Mouse (Mus musculus): ENCODE measurements around the gene Cnnm4. TPM values are rescaled to one million over a fixed set of nuclear protein-coding genes. Genes with fewer than 3 reads are reported as not detected.

Gene Cnnm4
- polyA plus RNA-seq, 1 experiment from 2014 or later: 11.4 TPM

DNA sequence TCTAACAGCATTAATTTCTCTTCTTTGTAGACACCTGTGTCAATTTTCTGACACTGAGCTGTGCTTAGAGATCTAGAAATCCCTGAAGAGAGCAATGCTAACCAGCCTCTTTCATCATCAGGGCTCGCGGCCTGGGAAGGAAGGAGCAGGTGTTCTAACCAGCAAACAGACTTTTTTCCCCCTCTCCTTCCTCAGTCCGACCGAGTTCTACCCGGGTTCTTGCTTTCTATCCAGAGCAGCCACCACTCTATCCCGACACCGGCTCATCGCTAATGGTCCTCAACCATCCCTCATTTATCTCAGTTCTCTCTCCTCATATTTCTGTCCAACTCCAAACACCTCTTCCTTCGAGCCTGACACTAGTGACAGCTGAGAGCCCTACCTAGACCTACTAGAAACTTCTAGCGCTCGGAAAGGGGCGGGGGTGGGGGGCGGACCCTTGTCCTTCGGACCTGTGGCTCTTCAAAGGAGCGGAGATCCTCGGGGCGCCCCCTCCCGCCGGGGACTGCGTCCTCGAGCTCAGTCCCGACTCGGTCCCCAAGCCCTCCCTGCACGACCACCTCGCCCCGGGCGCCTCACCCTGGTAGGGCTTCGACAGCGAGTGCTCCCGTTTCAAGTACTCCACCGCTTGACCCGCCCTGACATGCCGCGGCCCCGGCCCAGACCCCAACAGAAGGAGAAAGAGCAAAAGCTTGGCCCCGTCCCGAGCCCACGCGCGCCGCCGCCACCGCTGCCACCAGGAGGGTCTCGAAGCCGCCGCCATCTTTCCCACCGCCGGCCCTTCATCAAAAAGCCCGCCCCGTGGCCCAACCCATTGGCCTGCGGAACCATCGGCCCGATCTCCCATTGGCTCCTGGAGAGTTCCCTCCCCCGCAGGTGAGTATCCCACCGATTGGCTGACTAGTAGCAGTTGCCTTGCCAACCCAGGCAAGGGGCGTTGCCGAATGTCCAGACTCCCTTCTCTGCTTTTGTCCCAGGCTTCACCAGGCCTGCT, 26.7 kb upstream of the Cnnm4 start, which contains the start of gene Lman2l:
TSS of gene Lman2l (minus strand) at position 801 of the 994 bp plus-strand sequence.
- peak within 1 kb of the TSS; percentile 56 for H3K4me2 ChIP-seq (ENCODE audit: low read length)
- H3K27ac ChIP-seq (ENCODE audit: low read depth, low read length): peak within 1 kb of the TSS; percentile 83
- H3K36me3 ChIP-seq (ENCODE audit: control insufficient read depth, insufficient read depth, low read length): no peaks in the 10 kb centered on the region
- H3K27me3 ChIP-seq (replicated peaks; ENCODE audit: control insufficient read depth, insufficient read depth, low read length): no peaks in the 10 kb centered on the region
- H3K4me3 ChIP-seq (ENCODE audit: low read length): peak within 1 kb of the TSS; percentile 77
- H3K9ac ChIP-seq (ENCODE audit: low read depth, low read length): peak within 1 kb of the TSS; percentile 80
- peaks cover 7% of the 10 kb centered on the region for H3K4me1 ChIP-seq (ENCODE audit: control insufficient read depth, insufficient read depth, low read depth, low read length)
- H3K9me3 ChIP-seq (ENCODE audit: control insufficient read depth, low read length): no peaks in the 10 kb centered on the region
- WGBS: under 1% methylated on average over 45 of the region's 57 CpGs
- peak; percentile 100 for ATAC-seq

DNA sequence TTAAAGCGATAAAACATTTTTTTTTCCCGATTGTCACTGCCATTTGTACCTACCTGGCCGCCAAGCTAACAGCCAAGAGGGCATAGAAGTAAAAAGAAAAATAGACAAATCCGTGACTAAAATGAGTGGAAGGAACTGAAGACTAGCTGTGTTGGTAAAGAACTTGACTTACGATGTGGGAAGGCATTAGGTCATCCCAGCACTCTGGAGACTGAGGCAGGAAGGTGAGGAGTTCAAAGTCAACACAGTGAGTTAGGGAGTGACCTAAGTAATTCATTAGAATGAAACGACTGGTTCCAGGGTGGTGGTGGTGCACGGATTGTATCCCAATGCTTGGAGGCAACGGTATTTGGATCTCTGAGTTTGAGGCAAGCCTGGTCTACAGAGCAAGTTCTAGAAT, 25.9 kb upstream of the Cnnm4 start:
- peak overlapping the region; percentile 33; the same call in 1 of the 2 replicates for H3K27ac ChIP-seq (ENCODE audit: low read depth, low read length)
- H3K9me3 ChIP-seq (ENCODE audit: control insufficient read depth, low read length): no peaks in the 10 kb centered on the region
- peak overlapping the region; percentile 49 for H3K4me2 ChIP-seq (ENCODE audit: low read length)
- peak overlapping the region; percentile 38; the same call in 1 of the 2 replicates for H3K9ac ChIP-seq (ENCODE audit: low read depth, low read length)
- H3K4me1 ChIP-seq (ENCODE audit: control insufficient read depth, insufficient read depth, low read depth, low read length): peaks cover 7% of the 10 kb centered on the region
- H3K36me3 ChIP-seq (ENCODE audit: control insufficient read depth, insufficient read depth, low read length): no peaks in the 10 kb centered on the region
- ATAC-seq: peak; percentile 11; the same call in 1 of the 2 replicates
- H3K27me3 ChIP-seq (replicated peaks; ENCODE audit: control insufficient read depth, insufficient read depth, low read length): no peaks in the 10 kb centered on the region
- H3K4me3 ChIP-seq (ENCODE audit: low read length): peak overlapping the region; percentile 77
- WGBS: 43% methylated on average over 8 of the region's 8 CpGs

DNA sequence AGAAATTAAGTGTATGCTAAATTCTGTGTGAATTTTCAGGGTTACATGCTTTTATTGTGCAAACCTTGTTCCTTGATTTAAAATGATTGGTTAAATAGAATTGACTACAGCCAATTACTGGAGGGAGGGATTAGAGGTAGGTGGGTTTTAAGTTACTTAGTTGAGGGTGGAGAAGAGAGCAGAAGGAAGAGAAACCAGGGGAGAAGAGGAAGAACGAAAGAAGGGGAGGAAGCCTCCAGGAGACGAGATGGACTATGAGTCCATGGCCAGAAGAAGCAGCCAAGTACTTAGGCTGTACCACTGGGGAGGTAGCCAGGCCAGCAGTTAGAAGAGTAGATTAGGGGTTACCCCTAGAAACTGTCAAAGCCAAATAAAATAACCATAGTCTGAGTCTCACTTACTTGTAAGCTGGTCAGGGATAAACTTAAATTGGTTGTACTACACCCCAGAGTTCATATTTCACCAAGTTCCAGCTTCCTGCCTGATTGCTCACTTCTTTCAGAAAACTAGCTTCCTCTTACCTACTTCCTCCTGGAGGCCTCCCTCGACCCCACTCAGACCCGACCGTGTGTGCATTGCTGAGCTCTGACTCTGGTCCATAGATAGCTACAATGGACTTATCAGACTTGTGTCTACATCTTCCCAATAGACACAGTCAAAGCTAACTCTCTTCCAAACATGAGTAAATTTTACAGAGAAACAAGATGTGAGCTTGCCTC, 25.2 kb upstream of the Cnnm4 start:
- WGBS: 93% methylated on average over 5 of the region's 5 CpGs
- H3K4me1 ChIP-seq (ENCODE audit: control insufficient read depth, insufficient read depth, low read depth, low read length): peaks cover 7% of the 10 kb centered on the region
- no peaks in the 10 kb centered on the region for H3K9me3 ChIP-seq (ENCODE audit: control insufficient read depth, low read length)
- no peak overlapping the region for H3K27ac ChIP-seq (ENCODE audit: low read depth, low read length)
- no peak overlapping the region for H3K4me2 ChIP-seq (ENCODE audit: low read length)
- no peak for ATAC-seq
- H3K36me3 ChIP-seq (ENCODE audit: control insufficient read depth, insufficient read depth, low read length): no peaks in the 10 kb centered on the region
- no peak overlapping the region for H3K9ac ChIP-seq (ENCODE audit: low read depth, low read length)
- H3K27me3 ChIP-seq (replicated peaks; ENCODE audit: control insufficient read depth, insufficient read depth, low read length): no peaks in the 10 kb centered on the region
- H3K4me3 ChIP-seq (ENCODE audit: low read length): no peak overlapping the region

DNA sequence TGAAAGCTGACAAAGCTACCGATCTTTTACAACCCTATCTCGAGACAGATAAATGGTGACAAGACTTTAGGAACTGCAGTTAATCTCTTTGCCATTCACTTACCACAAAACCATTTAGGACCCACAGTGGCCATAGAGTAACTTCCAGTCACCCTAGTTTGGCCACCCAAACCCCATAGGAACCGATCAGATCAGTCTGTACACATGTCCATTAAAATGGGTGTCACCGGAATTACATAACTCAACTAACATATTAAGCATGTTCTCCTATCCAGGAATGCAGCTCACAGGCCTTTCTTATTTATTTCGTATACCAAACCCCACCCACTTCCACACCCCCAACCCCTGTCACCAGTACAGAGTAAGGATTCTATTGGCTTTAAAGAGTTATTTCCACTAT, 24.6 kb upstream of the Cnnm4 start:
- Histone ChIP-seq H3K9ac (ENCODE audit: low read depth, low read length) (no peak overlapping the region), H3K4me2 (ENCODE audit: low read length) (no peak overlapping the region), H3K27me3 (replicated peaks; ENCODE audit: control insufficient read depth, insufficient read depth, low read length) (no peaks in the 10 kb centered on the region), H3K4me1 (ENCODE audit: control insufficient read depth, insufficient read depth, low read depth, low read length) (peaks cover 7% of the 10 kb centered on the region), H3K36me3 (ENCODE audit: control insufficient read depth, insufficient read depth, low read length) (no peaks in the 10 kb centered on the region), H3K27ac (ENCODE audit: low read depth, low read length) (no peak overlapping the region), H3K4me3 (ENCODE audit: low read length) (no peak overlapping the region), H3K9me3 (ENCODE audit: control insufficient read depth, low read length) (no peaks in the 10 kb centered on the region)
- WGBS: 93% methylated on average over 5 of the region's 5 CpGs
- ATAC-seq: no peak

DNA sequence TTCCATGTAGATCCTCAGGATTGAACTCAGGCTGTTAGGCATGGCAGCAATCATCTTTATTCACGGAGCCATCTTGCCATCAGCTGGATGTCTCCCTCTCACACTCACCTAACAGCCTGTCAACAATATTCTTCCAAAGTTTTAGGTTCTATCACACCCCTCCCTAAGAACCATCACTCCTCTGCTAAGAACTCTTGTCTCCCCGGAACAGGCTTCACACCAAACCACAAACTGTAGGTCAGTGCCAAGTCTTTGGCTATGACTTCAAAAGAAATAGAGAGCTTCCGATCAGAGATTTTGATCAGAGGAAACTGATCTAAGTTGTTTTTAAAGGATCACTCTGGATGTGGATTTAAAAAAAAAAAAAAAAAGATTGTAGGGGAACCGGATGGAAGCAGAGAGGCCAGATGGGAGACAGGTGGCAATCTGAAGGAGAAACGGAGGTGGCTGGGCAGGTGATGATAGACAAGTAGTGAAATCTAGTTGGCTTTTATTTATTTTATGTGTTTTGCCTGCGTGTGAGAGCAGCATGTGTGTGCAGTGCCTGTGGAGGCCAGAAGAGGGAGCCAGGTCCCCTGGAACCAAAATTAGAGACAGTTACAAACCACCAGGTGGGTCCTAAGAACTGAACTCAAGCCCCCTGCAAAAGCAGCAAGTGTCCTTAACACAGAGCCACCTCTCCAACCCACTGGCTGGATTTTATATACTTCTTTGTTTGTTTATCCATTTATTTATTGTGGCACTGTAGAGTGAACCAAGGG, 17.2 kb upstream of the Cnnm4 start:
- 92% methylated on average over 6 of the region's 6 CpGs for WGBS
- Histone ChIP-seq H3K9ac (ENCODE audit: low read depth, low read length) (no peak overlapping the region), H3K36me3 (ENCODE audit: control insufficient read depth, insufficient read depth, low read length) (no peaks in the 10 kb centered on the region), H3K27ac (ENCODE audit: low read depth, low read length) (no peak overlapping the region), H3K27me3 (replicated peaks; ENCODE audit: control insufficient read depth, insufficient read depth, low read length) (no peaks in the 10 kb centered on the region), H3K4me2 (ENCODE audit: low read length) (no peak overlapping the region), H3K9me3 (ENCODE audit: control insufficient read depth, low read length) (no peaks in the 10 kb centered on the region), H3K4me3 (ENCODE audit: low read length) (no peak overlapping the region), H3K4me1 (ENCODE audit: control insufficient read depth, insufficient read depth, low read depth, low read length) (no peaks in the 10 kb centered on the region)
- no peak for ATAC-seq

DNA sequence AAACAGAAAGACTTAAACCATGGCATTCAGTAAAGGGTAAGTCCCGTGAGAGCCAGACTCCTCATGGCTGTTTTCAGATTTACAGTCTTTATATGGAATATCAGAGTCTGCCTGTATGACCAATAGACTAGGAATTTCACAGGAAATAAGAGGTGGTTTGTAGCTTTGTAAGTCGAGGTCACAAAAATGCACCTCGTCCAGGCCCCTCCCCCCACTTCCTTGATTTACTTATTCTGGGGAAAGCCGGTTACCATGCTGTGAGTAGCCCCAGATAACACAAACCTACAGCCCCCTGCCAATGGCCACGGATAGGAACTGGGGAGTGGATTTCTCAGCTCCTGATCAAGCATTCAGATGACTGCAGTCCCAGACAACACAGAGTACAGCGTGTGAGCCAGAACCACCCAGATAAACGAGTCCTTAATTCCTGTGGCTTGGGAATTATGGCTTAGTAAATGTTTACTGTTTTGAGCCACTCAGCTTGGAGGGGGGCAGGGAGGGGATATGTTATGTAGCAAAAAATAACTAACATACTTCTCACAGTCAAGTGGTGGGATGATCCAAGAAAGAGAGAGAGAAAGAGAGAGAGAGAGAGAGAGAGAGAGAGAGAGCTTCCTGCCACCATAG, 13.9 kb upstream of the Cnnm4 start:
- Histone ChIP-seq H3K4me1 (ENCODE audit: control insufficient read depth, insufficient read depth, low read depth, low read length) (no peaks in the 10 kb centered on the region), H3K9ac (ENCODE audit: low read depth, low read length) (no peak overlapping the region), H3K4me3 (ENCODE audit: low read length) (no peak overlapping the region), H3K4me2 (ENCODE audit: low read length) (no peak overlapping the region), H3K27me3 (replicated peaks; ENCODE audit: control insufficient read depth, insufficient read depth, low read length) (no peaks in the 10 kb centered on the region), H3K9me3 (ENCODE audit: control insufficient read depth, low read length) (no peaks in the 10 kb centered on the region), H3K36me3 (ENCODE audit: control insufficient read depth, insufficient read depth, low read length) (no peaks in the 10 kb centered on the region), H3K27ac (ENCODE audit: low read depth, low read length) (no peak overlapping the region)
- 47% methylated on average over 7 of the region's 7 CpGs for WGBS
- ATAC-seq: no peak

DNA sequence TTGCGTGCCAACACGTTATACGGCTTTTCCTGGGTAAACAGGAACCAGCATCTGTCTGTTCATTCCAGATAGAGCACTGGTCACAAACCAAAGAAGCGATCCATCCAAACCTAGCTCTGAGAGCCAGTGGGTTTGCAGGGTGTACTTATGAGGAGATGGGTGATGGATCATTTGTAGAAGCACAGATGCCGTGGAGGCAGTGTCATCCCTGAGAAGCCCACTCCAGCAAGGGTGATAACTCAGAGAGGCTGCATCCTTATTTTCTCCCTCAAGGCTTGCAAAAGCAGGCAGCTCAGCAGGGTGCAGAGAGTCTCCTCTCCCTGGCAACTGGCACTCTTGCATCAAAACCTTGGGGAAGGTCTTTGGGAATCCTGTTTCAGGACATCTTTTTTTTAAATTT, 13.3 kb upstream of the Cnnm4 start:
- Histone ChIP-seq H3K27me3 (replicated peaks; ENCODE audit: control insufficient read depth, insufficient read depth, low read length) (no peaks in the 10 kb centered on the region), H3K4me2 (ENCODE audit: low read length) (no peak overlapping the region), H3K9ac (ENCODE audit: low read depth, low read length) (no peak overlapping the region), H3K27ac (ENCODE audit: low read depth, low read length) (no peak overlapping the region), H3K4me3 (ENCODE audit: low read length) (no peak overlapping the region), H3K9me3 (ENCODE audit: control insufficient read depth, low read length) (no peaks in the 10 kb centered on the region), H3K36me3 (ENCODE audit: control insufficient read depth, insufficient read depth, low read length) (no peaks in the 10 kb centered on the region), H3K4me1 (ENCODE audit: control insufficient read depth, insufficient read depth, low read depth, low read length) (no peaks in the 10 kb centered on the region)
- WGBS: 79% methylated on average over 5 of the region's 5 CpGs
- ATAC-seq: no peak

DNA sequence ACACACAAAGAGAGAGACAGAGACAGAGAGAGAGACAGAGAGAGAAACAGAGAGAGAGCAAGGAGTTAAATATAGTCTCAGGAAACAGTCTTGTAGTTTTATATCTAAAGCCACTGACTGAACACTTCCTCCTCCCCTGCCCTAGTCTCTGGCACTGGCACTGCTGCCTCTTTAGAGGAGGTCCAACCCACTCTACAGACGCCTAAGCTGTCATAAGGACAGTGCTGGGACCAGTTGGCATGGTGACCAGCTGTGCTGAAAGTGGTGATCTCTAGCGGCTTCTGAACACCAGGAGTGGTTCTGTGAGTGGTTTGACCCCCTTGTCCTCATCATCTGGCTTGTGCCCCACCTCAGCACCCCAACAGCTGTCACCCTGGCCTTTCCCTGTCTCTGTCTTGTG, 9.6 kb upstream of the Cnnm4 start:
- 28% methylated on average over 2 of the region's 2 CpGs for WGBS
- H3K27me3 ChIP-seq (replicated peaks; ENCODE audit: control insufficient read depth, insufficient read depth, low read length): no peaks in the 10 kb centered on the region
- no peaks in the 10 kb centered on the region for H3K4me1 ChIP-seq (ENCODE audit: control insufficient read depth, insufficient read depth, low read depth, low read length)
- no peak overlapping the region for H3K4me2 ChIP-seq (ENCODE audit: low read length)
- no peaks in the 10 kb centered on the region for H3K36me3 ChIP-seq (ENCODE audit: control insufficient read depth, insufficient read depth, low read length)
- H3K4me3 ChIP-seq (ENCODE audit: low read length): no peak overlapping the region
- H3K9me3 ChIP-seq (ENCODE audit: control insufficient read depth, low read length): no peaks in the 10 kb centered on the region
- ATAC-seq: no peak
- H3K27ac ChIP-seq (ENCODE audit: low read depth, low read length): no peak overlapping the region
- H3K9ac ChIP-seq (ENCODE audit: low read depth, low read length): no peak overlapping the region

Measured in hindbrain, embryonic 16.5 days (tissue).